Mouse (Mus musculus) lung, adult 2 months (tissue): ENCODE measurements around the gene Ros1.

Experiments used
- CTCF ChIP-seq: fragments of 200-500 bp; IDR thresholded peaks from 2 replicates; pipeline ENCODE4 v1.5.1; 2011; ENCODE audit warnings: mild to moderate bottlenecking, low read length, control low read depth; ENCODE audit not compliant: insufficient read depth
- POLR2A ChIP-seq: fragments of 200-500 bp; IDR thresholded peaks from 2 replicates; pipeline ENCODE4 v1.6.1; 2011; ENCODE audit warnings: low read depth, mild to moderate bottlenecking, control low read depth, low read length, borderline replicate concordance; ENCODE audit errors: extremely low read depth

DNA sequence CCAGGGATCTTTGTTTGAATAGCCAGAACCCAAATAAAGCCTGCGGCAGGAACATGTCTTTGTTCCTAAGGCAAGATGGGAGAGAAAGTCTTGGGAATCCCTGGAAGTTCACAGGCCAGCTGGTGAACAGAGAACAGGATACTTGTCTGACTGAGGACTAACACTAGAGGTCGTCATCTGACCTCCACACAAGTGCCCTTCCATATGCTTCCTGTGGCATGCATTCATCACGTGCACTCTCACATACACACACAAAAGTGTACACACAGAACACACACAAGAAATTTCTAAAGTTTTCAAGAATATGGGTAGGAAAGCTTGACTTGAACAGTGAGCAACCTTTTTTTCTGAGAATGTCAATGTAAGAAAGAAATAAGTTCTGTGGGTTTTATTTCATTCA is 34.4 kb downstream of the Ros1 start:
- no peak for TF ChIP-seq CTCF
- no peak for TF ChIP-seq POLR2A
